ENCODE assay signal across 12 mouse cellular contexts in the genomic region with DNA sequence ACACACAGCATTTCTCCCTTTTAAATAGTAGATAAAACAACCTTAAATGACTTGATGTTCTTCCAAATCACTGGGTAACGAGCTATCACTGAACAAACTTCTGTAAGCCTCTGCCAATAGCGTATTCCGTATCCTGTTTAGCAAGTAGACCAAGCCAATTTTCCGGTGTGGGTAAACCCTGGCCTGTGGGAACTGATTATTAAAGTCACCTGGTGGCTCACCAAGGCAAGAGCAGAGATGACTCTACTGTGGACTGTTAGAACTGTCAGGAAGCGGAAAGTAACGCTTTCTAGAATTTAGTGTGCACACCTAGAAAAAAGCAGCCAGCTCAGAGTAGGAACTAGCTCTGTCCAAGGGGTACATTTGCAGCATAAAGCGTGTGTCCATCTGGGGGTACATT.
DNase-seq lines count a peak whose midpoint lies in the region; ATAC-seq and TF ChIP-seq lines count a peak whose summit lies in the region.
"Had no signal": no experiment of that assay in that cellular context is flagged by ENCODE, and none has a peak within 500 bp of the region (broad histone marks: within the 10 kb centered on the region; RNA-seq: fewer than 3 reads in every experiment).

No protein-coding gene starts in this region.

- no peak overlapping the region for H3K4me2 ChIP-seq in heart, postnatal 0 days (ENCODE audit: low read depth, low read length)
- H3K4me2 ChIP-seq: forebrain, embryonic 13.5 days; hindbrain, embryonic 15.5 days; lung, embryonic 15.5 days had no signal

- intact Hi-C loops in gastrocnemius, adult 2 months (cut with DNase I): loop anchor here (10.0 kb wide), 1 partner anchor 317 kb away; no protein-coding TSS in a partner anchor

- no peak overlapping the region for H3K9ac ChIP-seq in heart, postnatal 0 days (replicated peaks; ENCODE audit: low read depth, low read length)
- H3K9ac ChIP-seq: forebrain, embryonic 13.5 days; hindbrain, embryonic 15.5 days; lung, embryonic 15.5 days had no signal

- TF ChIP-seq EP300 in heart, postnatal 0 days (IDR thresholded peaks at IDR 0.05; ENCODE audit: low read depth): no peak

- TF ChIP-seq CTCF in layer of hippocampus, adult 2 months (conservative IDR thresholded peaks at IDR 0.05): no peak
- TF ChIP-seq CTCF in heart, postnatal 0 days (IDR thresholded peaks at IDR 0.05; ENCODE audit: low read depth): no peak
- no peak for TF ChIP-seq CTCF in gastrocnemius, adult 2 months (IDR thresholded peaks at IDR 0.05)

- ATAC-seq in heart, postnatal 0 days (ENCODE audit: insufficient read depth, low read depth): no peak; the same call in 1 of the 2 replicates
- ATAC-seq: forebrain, embryonic 13.5 days had no signal

- H3K27me3 ChIP-seq in heart, postnatal 0 days (ENCODE audit: control insufficient read depth, insufficient read depth, low read length): no peaks in the 10 kb centered on the region
- H3K27me3 ChIP-seq in splenic B cell, adult 2 months (ENCODE audit: control insufficient read depth, insufficient read depth, low read length, poor library complexity, severe bottlenecking): no peaks in the 10 kb centered on the region
- H3K27me3 ChIP-seq: forebrain, embryonic 13.5 days; hindbrain, embryonic 15.5 days; lung, embryonic 15.5 days had no signal

- H3K4me3 ChIP-seq in layer of hippocampus, adult 2 months: no peak overlapping the region
- H3K4me3 ChIP-seq in heart, postnatal 0 days (ENCODE audit: low read depth, low read length): no peak overlapping the region
- no peak overlapping the region for H3K4me3 ChIP-seq in gastrocnemius, adult 2 months
- H3K4me3 ChIP-seq: forebrain, embryonic 13.5 days; hindbrain, embryonic 15.5 days; lung, embryonic 15.5 days had no signal

- peaks cover 26% of the 10 kb centered on the region for H3K4me1 ChIP-seq in heart, postnatal 0 days (ENCODE audit: control insufficient read depth, insufficient read depth)
- H3K4me1 ChIP-seq: forebrain, embryonic 13.5 days; hindbrain, embryonic 15.5 days; lung, embryonic 15.5 days had no signal

- H3K36me3 ChIP-seq in heart, postnatal 0 days (replicated peaks; ENCODE audit: control insufficient read depth, insufficient read depth, low read length): no peaks in the 10 kb centered on the region
- H3K36me3 ChIP-seq in splenic B cell, adult 2 months (ENCODE audit: control insufficient read depth, insufficient read depth, low read length, poor library complexity, severe bottlenecking): no peaks in the 10 kb centered on the region
- H3K36me3 ChIP-seq: hindbrain, embryonic 15.5 days; lung, embryonic 15.5 days had no signal

- no peaks in the 10 kb centered on the region for H3K9me3 ChIP-seq in heart, postnatal 0 days (replicated peaks; ENCODE audit: control insufficient read depth, low read length)
- H3K9me3 ChIP-seq: forebrain, embryonic 13.5 days; hindbrain, embryonic 15.5 days; lung, embryonic 15.5 days had no signal

- peak overlapping the region; percentile 60; the same call in 1 of the 2 replicates for H3K27ac ChIP-seq in layer of hippocampus, adult 2 months
- H3K27ac ChIP-seq in heart, postnatal 0 days (ENCODE audit: low read depth): peak overlapping the region; percentile 65
- no peak overlapping the region for H3K27ac ChIP-seq in gastrocnemius, adult 2 months
- H3K27ac ChIP-seq: forebrain, embryonic 13.5 days; hindbrain, embryonic 15.5 days; lung, embryonic 15.5 days had no signal

- whole genome bisulfite sequencing in heart, postnatal 0 days: 55% methylated on average over 7 of the region's 7 CpGs

- no peak for DNase-seq in layer of hippocampus, adult 2 months (ENCODE audit: low spot score in 2 of 2)
- DNase-seq in layer of hippocampus, adult 18-20 months (ENCODE audit: low spot score in 2 of 2): no peak
- DNase-seq in NIH3T3 (ENCODE audit: low read depth): peak; percentile 38
- peak; percentile 47 for DNase-seq in heart, postnatal 0 days (ENCODE audit: low spot score)
- peak; percentile 37 for DNase-seq in splenic B cell, adult 2 months (ENCODE audit: low read depth, low spot score)
- no peak for DNase-seq in adrenal gland, adult 2 months
- DNase-seq in adrenal gland, postnatal 25 days: no peak
- DNase-seq in gastrocnemius, adult 2 months: no peak
- DNase-seq: adrenal gland, adult 8-10 months had no signal

Comparison
In these comparisons a context has a peak if more than half of its experiments do, and no peak if none do; other contexts are left out.
1. DNase-seq: peak in NIH3T3 (single experiment), heart, postnatal 0 days (single experiment) and splenic B cell, adult 2 months (single experiment); none in layer of hippocampus, adult 2 months (0 of 2), layer of hippocampus, adult 18-20 months (0 of 2), adrenal gland, adult 2 months (single experiment), adrenal gland, postnatal 25 days (single experiment) and gastrocnemius, adult 2 months (single experiment).